Mouse (Mus musculus): ENCODE results near the gene Ablim1. TPM values are rescaled to one million over a fixed set of nuclear protein-coding genes. Genes with fewer than 3 reads are reported as not detected.
A peak's percentile ranks its signal among the peaks of the same experiment; 100 is the strongest.

Ablim1 gene
- total and polyA plus RNA-seq, 2 experiments from 2014 or later = 47.8 to 76.9 TPM

- 44% methylated on average over 15 of the region's 15 CpGs for WGBS
- no peaks in the 10 kb centered on the region for H3K9me3 ChIP-seq (ENCODE audit: low read length)
- 0 out of 2 replicates have a peak overlapping the region, but pooled peaks have one; percentile 14 for H3K9ac ChIP-seq
- ATAC-seq (no peak), DNase-seq (no peak)
- no peak for TF ChIP-seq CTCF (IDR thresholded peaks at IDR 0.05; ENCODE audit: low read depth)
- no peaks in the 10 kb centered on the region for H3K36me3 ChIP-seq (ENCODE audit: insufficient read depth)
- peak overlapping the region; percentile 41 for H3K4me2 ChIP-seq (ENCODE audit: low read depth)
- H3K4me1 ChIP-seq (ENCODE audit: insufficient read depth) = peaks cover 10% of the 10 kb centered on the region
- H3K27me3 ChIP-seq (ENCODE audit: insufficient read depth, low read length) = no peaks in the 10 kb centered on the region
- no peak overlapping the region for H3K27ac ChIP-seq (ENCODE audit: low read depth, low read length)
- H3K4me3 ChIP-seq (ENCODE audit: low read depth, low read length) = peak overlapping the region; percentile 7
Measured at GRCm38 (mm10) chr19:57275166-57275953, 39.4 kb downstream of the Ablim1 start.

GRCm38 (mm10) chr19:57274717-57275116 is 40.0 kb downstream of the Ablim1 start:
- ATAC-seq (peak; percentile 66), DNase-seq (no peak)
- H3K9ac ChIP-seq = 0 out of 2 replicates have a peak overlapping the region, but pooled peaks have one; percentile 14
- no peak for TF ChIP-seq CTCF (IDR thresholded peaks at IDR 0.05; ENCODE audit: low read depth)
- H3K27me3 ChIP-seq (ENCODE audit: insufficient read depth, low read length) = no peaks in the 10 kb centered on the region
- WGBS = 22% methylated on average over 6 of the region's 6 CpGs
- H3K4me3 ChIP-seq (ENCODE audit: low read depth, low read length) = peak overlapping the region; percentile 7
- H3K4me1 ChIP-seq (ENCODE audit: insufficient read depth) = peaks cover 10% of the 10 kb centered on the region
- 0 out of 2 replicates have a peak overlapping the region, but pooled peaks have one; percentile 10 for H3K27ac ChIP-seq (ENCODE audit: low read depth, low read length)
- H3K9me3 ChIP-seq (ENCODE audit: low read length) = no peaks in the 10 kb centered on the region
- H3K4me2 ChIP-seq (ENCODE audit: low read depth) = peak overlapping the region; percentile 41
- H3K36me3 ChIP-seq (ENCODE audit: insufficient read depth) = no peaks in the 10 kb centered on the region

- no peak overlapping the region for H3K4me3 ChIP-seq (ENCODE audit: low read depth, low read length)
- H3K4me1 ChIP-seq (ENCODE audit: insufficient read depth) = peaks cover 10% of the 10 kb centered on the region
- 0 out of 2 replicates have a peak overlapping the region, but pooled peaks have one; percentile 10 for H3K27ac ChIP-seq (ENCODE audit: low read depth, low read length)
- no peaks in the 10 kb centered on the region for H3K9me3 ChIP-seq (ENCODE audit: low read length)
- H3K27me3 ChIP-seq (ENCODE audit: insufficient read depth, low read length) = no peaks in the 10 kb centered on the region
- no peak for DNase-seq
- H3K4me2 ChIP-seq (ENCODE audit: low read depth) = peak overlapping the region; percentile 41
- no peak overlapping the region for H3K9ac ChIP-seq
- no peaks in the 10 kb centered on the region for H3K36me3 ChIP-seq (ENCODE audit: insufficient read depth)
- no peak for ATAC-seq
- 36% methylated on average over 12 of the region's 12 CpGs for WGBS
- no peak for TF ChIP-seq CTCF (IDR thresholded peaks at IDR 0.05; ENCODE audit: low read depth)
Measured at GRCm38 (mm10) chr19:57274286-57274685, 40.4 kb downstream of the Ablim1 start.

GRCm38 (mm10) chr19:57272824-57273613 is 41.7 kb downstream of the Ablim1 start:
- Histone ChIP-seq H3K27me3 (ENCODE audit: insufficient read depth, low read length) (no peaks in the 10 kb centered on the region), H3K9me3 (ENCODE audit: low read length) (no peaks in the 10 kb centered on the region), H3K27ac (ENCODE audit: low read depth, low read length) (no peak overlapping the region; the same call in 1 of the 2 replicates), H3K4me1 (ENCODE audit: insufficient read depth) (peaks cover 10% of the 10 kb centered on the region), H3K36me3 (ENCODE audit: insufficient read depth) (no peaks in the 10 kb centered on the region), H3K4me3 (ENCODE audit: low read depth, low read length) (no peak overlapping the region), H3K9ac (no peak overlapping the region), H3K4me2 (ENCODE audit: low read depth) (no peak overlapping the region)
- WGBS = 53% methylated on average over 13 of the region's 13 CpGs
- ATAC-seq (peak; percentile 77), DNase-seq (peak; percentile 63)
- no peak for TF ChIP-seq CTCF (IDR thresholded peaks at IDR 0.05; ENCODE audit: low read depth)

GRCm38 (mm10) chr19:57271757-57272156 is 43.0 kb downstream of the Ablim1 start:
- WGBS = 75% methylated on average over 16 of the region's 16 CpGs

GRCm38 (mm10) chr19:57270711-57271110 is 44.0 kb downstream of the Ablim1 start:
- Histone ChIP-seq H3K27ac (ENCODE audit: low read depth, low read length) (no peak overlapping the region), H3K4me2 (ENCODE audit: low read depth) (no peak overlapping the region), H3K27me3 (ENCODE audit: insufficient read depth, low read length) (no peaks in the 10 kb centered on the region), H3K36me3 (ENCODE audit: insufficient read depth) (no peaks in the 10 kb centered on the region), H3K9me3 (ENCODE audit: low read length) (no peaks in the 10 kb centered on the region), H3K9ac (no peak overlapping the region), H3K4me1 (ENCODE audit: insufficient read depth) (peaks cover 10% of the 10 kb centered on the region), H3K4me3 (ENCODE audit: low read depth, low read length) (no peak overlapping the region)
- TF ChIP-seq CTCF (IDR thresholded peaks at IDR 0.05; ENCODE audit: low read depth) = no peak
- no peak for ATAC-seq
- 82% methylated on average over 6 of the region's 6 CpGs for WGBS
- no peak for DNase-seq

More at GRCm38 (mm10) chr19:57271757-57272156, 43.0 kb downstream of the Ablim1 start:
- no peak for DNase-seq
- H3K36me3 ChIP-seq (ENCODE audit: insufficient read depth) = no peaks in the 10 kb centered on the region
- no peak for ATAC-seq
- H3K9me3 ChIP-seq (ENCODE audit: low read length) = no peaks in the 10 kb centered on the region
- H3K27me3 ChIP-seq (ENCODE audit: insufficient read depth, low read length) = no peaks in the 10 kb centered on the region
- H3K4me1 ChIP-seq (ENCODE audit: insufficient read depth) = peaks cover 10% of the 10 kb centered on the region
- H3K27ac ChIP-seq (ENCODE audit: low read depth, low read length) = no peak overlapping the region
- H3K9ac ChIP-seq = no peak overlapping the region
- H3K4me3 ChIP-seq (ENCODE audit: low read depth, low read length) = no peak overlapping the region
- H3K4me2 ChIP-seq (ENCODE audit: low read depth) = no peak overlapping the region
- TF ChIP-seq CTCF (IDR thresholded peaks at IDR 0.05; ENCODE audit: low read depth) = no peak

Data from forebrain, postnatal 0 days (tissue).